Mouse (Mus musculus) ES-Bruce4 (cell line): ENCODE data around the gene Galr2. TPM values are rescaled to one million over a fixed set of nuclear protein-coding genes. Genes with fewer than 3 reads are reported as not detected.

ENCODE experiments used
- H3K27ac ChIP-seq: 2 replicates; pipeline ENCODE4 v1.5.1; 2012; ENCODE audit warnings: low read length, inconsistent platforms; ENCODE audit not compliant: insufficient read depth
- H3K27me3 ChIP-seq: 2 replicates; pipeline ENCODE4 v1.6.1; 2012; ENCODE audit warnings: mild to moderate bottlenecking, low read length, inconsistent platforms; ENCODE audit not compliant: control insufficient read depth, poor library complexity, insufficient read depth, severe bottlenecking
- H3K36me3 ChIP-seq: 2 replicates; pipeline ENCODE4 v1.6.1; 2012; ENCODE audit warnings: inconsistent platforms, mild to moderate bottlenecking, low read length, moderate library complexity; ENCODE audit not compliant: control insufficient read depth, poor library complexity, insufficient read depth, severe bottlenecking
- H3K4me1 ChIP-seq: one replicate; pipeline ENCODE4 v1.8.1; 2011; ENCODE audit warnings: low read length; ENCODE audit not compliant: control insufficient read depth, insufficient read depth
- H3K4me3 ChIP-seq: 2 replicates; pipeline ENCODE4 v1.5.1; 2011; ENCODE audit warnings: low read depth, mild to moderate bottlenecking, low read length
- H3K9ac ChIP-seq: 2 replicates; pipeline ENCODE4 v1.6.1; 2012; ENCODE audit warnings: low read depth, mild to moderate bottlenecking, inconsistent platforms; ENCODE audit not compliant: poor library complexity, severe bottlenecking
- H3K9me3 ChIP-seq: replicated peaks from 2 replicates; pipeline ENCODE4 v1.6.1; 2012; ENCODE audit warnings: mild to moderate bottlenecking, low read length, inconsistent platforms; ENCODE audit not compliant: control insufficient read depth, poor library complexity, insufficient read depth, severe bottlenecking
- CTCF ChIP-seq: IDR thresholded peaks from one replicate; pipeline ENCODE4 v1.8.1; 2011; ENCODE audit warnings: low read depth, low read length
- EP300 ChIP-seq: IDR thresholded peaks from 2 replicates; pipeline ENCODE4 v1.6.1; 2011; ENCODE audit warnings: low read depth, low read length; ENCODE audit not compliant: insufficient read depth
- POLR2A ChIP-seq: IDR thresholded peaks from one replicate; pipeline ENCODE4 v1.8.1; 2011; ENCODE audit warnings: low read length; ENCODE audit not compliant: insufficient read depth
- polyA plus RNA-seq: library from polyadenylated mRNA; stranded (reverse); fragments of >200 nt; gene quantifications from 2 replicates; pipeline ENCODE4 v1.2.4, GENCODE M21; 2011; ENCODE audit warnings: low read depth; ENCODE audit not compliant: missing spikeins, insufficient read depth, insufficient read length

Galr2 gene
- 0.35 and 0.61 TPM in 2 replicates for polyA plus RNA-seq

DNA sequence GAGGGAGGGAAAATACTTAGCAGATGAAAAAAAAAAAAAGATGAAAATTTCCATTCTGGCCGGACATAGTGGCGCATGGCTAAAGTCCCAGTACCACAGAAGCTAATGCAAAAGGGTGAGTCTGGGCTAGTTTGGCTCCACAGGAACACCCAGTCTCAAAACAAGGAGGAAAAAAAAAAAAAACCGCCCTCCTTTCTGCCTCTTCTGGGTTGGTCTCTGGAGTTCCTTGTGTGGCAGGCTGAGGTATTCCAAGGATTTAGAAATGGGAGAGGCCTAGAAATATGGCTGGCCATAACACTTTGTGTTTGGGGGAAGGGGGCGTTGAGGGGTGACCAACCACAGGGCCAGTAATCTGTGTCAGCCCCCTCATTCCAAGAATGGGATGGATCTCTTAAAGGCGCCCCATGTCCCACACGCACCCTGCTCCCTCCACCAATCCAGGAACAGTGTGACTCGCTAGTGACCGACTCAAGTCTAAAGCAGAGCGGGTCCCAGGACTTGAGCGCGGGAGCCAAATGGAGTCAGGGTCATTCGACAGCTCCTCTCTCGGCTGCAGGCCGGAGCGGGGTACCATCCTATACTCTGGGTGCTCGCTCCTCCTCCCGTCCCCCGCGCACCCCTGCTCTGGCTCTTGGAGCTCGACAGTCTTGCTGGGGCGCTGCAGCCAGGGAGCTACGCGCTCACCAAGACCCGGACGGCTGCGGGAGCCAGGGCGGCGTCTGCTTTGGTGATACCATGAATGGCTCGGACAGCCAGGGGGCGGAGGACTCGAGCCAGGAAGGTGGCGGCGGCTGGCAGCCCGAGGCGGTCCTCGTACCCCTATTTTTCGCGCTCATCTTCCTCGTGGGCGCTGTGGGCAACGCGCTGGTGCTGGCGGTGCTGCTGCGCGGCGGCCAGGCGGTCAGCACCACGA, at the start of gene Galr2:
TSS of gene Galr2 (plus strand) at position 189 of the 913 bp plus-strand sequence.
- TF ChIP-seq CTCF = no peak
- TF ChIP-seq POLR2A = no peak
- no peak for TF ChIP-seq EP300
- H3K9ac ChIP-seq = peak within 1 kb of the TSS; percentile 40

DNA sequence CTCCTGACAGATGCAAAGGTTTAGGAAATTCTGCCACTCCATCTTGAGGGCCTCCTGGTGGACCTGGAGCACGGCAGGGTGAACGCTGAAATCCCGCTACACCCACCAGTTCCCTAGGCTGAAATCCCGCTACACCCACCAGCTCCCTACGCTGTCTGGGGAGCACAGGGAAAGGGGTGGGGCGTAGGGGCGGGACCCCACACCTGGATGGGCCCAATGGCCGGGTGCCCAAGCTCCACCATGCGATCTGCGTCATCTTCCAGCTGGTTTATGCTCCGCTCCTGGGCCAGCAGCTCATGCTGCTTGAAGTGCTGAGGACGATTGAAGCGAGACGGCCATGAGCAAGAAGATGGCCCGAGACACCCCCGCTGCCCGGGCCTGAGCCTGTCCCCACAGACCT, 48.3 kb upstream of the Galr2 start:
- Histone ChIP-seq H3K36me3 (no peaks in the 10 kb centered on the region), H3K27me3 (no peaks in the 10 kb centered on the region), H3K27ac (no peak overlapping the region), H3K9ac (no peak overlapping the region), H3K9me3 (no peaks in the 10 kb centered on the region), H3K4me1 (no peaks in the 10 kb centered on the region), H3K4me3 (peak overlapping the region; percentile 31)
- TF ChIP-seq EP300 (no peak), POLR2A (no peak), CTCF (no peak)

More for the DNA sequence above, at the start of gene Galr2:
- no peaks in the 10 kb centered on the region for H3K36me3 ChIP-seq
- no peaks in the 10 kb centered on the region for H3K4me1 ChIP-seq
- peak within 1 kb of the TSS; percentile 38 for H3K4me3 ChIP-seq
- H3K27ac ChIP-seq = no peak within 1 kb of the TSS
- H3K9me3 ChIP-seq = no peaks in the 10 kb centered on the region
- no peaks in the 10 kb centered on the region for H3K27me3 ChIP-seq

DNA sequence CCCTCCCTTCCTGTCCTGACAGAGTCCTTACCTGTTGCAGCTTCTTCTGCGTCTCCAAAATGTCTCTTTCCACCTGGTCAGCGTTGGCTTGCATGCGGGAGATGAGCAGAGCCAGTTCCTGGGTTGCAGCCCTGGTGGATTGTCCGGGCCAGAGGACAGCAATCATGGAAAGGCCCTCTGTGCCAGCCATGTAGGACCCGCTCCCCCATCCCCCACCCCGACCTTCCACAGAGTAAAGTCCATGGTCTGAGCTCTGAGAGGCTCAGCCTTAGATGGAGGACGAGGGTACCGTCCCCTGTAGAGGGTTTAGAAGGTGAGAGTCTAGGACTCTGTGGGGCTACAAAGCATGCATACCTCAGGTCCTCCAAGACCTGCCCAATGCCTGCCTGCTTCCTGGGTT, 45.8 kb upstream of the Galr2 start:
- Histone ChIP-seq H3K4me3 (no peak overlapping the region), H3K27me3 (no peaks in the 10 kb centered on the region), H3K9me3 (no peaks in the 10 kb centered on the region), H3K36me3 (no peaks in the 10 kb centered on the region), H3K9ac (no peak overlapping the region), H3K27ac (no peak overlapping the region), H3K4me1 (no peaks in the 10 kb centered on the region)
- no peak for TF ChIP-seq CTCF

DNA sequence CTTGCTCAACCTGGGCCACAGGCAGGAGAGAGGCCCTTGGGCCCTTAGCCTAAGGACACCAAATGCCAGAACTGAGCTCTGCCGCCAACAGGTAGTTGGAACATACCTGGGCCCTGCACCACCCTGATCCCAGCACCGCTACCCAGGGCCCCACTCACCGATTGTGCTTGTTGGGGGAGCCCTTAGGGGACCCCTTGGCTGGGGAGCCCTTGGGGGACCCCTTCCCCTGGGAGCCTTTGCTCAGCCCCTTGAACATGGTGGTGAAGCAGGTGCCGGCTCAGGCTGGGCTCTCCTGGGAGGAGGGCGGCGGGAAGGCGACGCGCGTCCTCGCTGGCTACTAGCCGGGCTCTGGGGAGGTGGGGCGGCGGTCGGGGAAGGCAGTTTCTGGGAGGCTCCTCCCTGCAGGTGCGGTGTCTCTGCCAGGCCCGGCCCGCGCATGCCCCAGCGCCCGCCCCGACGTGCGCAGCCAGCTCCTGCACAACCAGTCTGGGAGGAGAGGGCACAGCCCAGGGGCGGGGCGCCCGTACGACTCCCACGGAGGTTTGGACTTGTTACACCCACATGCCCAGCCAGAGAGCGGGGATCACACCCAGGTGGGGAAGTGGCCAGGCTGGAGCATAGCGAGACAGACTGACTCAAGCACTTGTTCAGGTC, 42.9 kb upstream of the Galr2 start, which contains the start of gene Evpl:
TSS of gene Evpl (minus strand) at position 336 of the 654 bp plus-strand sequence.
- Histone ChIP-seq H3K9ac (peak within 1 kb of the TSS; percentile 69), H3K27ac (no peak within 1 kb of the TSS), H3K36me3 (no peaks in the 10 kb centered on the region), H3K27me3 (no peaks in the 10 kb centered on the region), H3K4me3 (peak within 1 kb of the TSS; percentile 56), H3K4me1 (no peaks in the 10 kb centered on the region), H3K9me3 (no peaks in the 10 kb centered on the region)
- TF ChIP-seq CTCF (no peak), POLR2A (no peak), EP300 (no peak)

DNA sequence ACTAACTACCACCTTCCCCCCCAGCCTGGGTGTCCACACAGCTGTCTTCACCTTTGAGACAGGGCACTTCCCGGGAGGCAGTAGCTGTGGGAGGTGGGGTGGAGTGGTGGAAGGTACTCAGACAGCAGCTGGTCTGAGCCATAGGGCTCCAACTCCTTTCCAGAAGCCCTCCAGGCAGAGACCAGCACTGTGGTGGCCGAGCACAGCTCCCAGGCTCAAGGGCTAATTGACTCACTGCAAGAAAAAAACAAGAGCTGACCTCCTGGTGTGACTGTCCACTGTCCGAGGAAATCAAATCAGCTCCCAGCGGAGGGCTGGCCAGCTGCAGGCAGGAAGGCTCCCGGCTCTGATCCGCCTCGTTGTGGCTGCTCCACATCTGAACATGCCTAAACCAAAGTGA, 40.9 kb upstream of the Galr2 start:
- no peaks in the 10 kb centered on the region for H3K9me3 ChIP-seq

DNA sequence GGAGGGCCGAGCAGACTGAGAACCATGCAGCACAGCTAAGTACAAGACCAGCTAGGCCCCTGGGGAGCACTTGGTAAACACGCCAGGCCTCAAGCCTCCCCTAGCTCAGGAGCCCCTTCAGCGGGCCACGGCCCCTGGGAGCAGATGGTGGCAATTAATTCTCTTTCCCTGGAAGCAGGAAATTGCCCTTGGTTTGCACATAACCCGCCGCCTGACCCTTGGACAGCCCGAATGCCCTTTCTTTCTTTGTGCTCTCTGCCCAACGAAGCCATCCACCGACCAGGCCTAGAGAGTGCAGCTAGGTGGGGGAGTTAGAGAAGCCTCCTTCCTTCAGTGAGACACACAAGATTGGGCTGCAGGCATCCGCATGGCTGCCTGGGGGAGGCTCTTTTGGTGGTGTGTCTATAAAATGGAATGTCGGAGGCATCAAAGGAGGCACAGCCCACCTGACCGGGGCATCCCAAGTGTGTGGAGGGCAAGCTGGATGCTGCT, 38.9 kb upstream of the Galr2 start:
- Histone ChIP-seq H3K27ac (no peak overlapping the region), H3K9me3 (no peaks in the 10 kb centered on the region), H3K4me1 (no peaks in the 10 kb centered on the region), H3K27me3 (no peaks in the 10 kb centered on the region), H3K4me3 (no peak overlapping the region), H3K36me3 (peaks cover 17% of the 10 kb centered on the region), H3K9ac (no peak overlapping the region)
- TF ChIP-seq POLR2A = no peak
- TF ChIP-seq EP300 = no peak
- no peak for TF ChIP-seq CTCF

More for the DNA sequence above, 40.9 kb upstream of the Galr2 start:
- Histone ChIP-seq H3K4me3 (no peak overlapping the region), H3K36me3 (peaks cover under 1% of the 10 kb centered on the region; the same call in 1 of the 2 replicates), H3K4me1 (no peaks in the 10 kb centered on the region), H3K27ac (no peak overlapping the region), H3K9ac (no peak overlapping the region), H3K27me3 (no peaks in the 10 kb centered on the region)
- TF ChIP-seq CTCF (no peak), EP300 (no peak), POLR2A (no peak)
